Mouse (Mus musculus): ENCODE measurements around the gene Crls1.

The Crls1 gene

GRCm38 (mm10) chr2:132846407-132847358, at the start of gene Crls1:
Gene Crls1, plus strand, starts transcription at chr2:132846666.
- DNase-seq (ENCODE audit: low spot score): peak; percentile 80

GRCm38 (mm10) chr2:132802976-132803375, 43.5 kb upstream of the Crls1 start:
- DNase-seq (ENCODE audit: low spot score): no peak

- peak; percentile 59 for DNase-seq (ENCODE audit: low spot score)
These were observed 30.7 kb upstream of the Crls1 start, which contains the start of the genes Trmt6 and Mcm8 for GRCm38 (mm10) chr2:132815608-132816314. Gene Trmt6, minus strand, starts transcription at chr2:132816055. Gene Mcm8, plus strand, starts transcription at chr2:132816141.

GRCm38 (mm10) chr2:132841071-132841470, 5.4 kb upstream of the Crls1 start:
- no peak for DNase-seq (ENCODE audit: low spot score)

GRCm38 (mm10) chr2:132847581-132847980, 1.1 kb downstream of the Crls1 start:
- no peak for DNase-seq (ENCODE audit: low spot score)

- no peak for DNase-seq (ENCODE audit: low spot score)
These were observed 1.9 kb downstream of the Crls1 start for GRCm38 (mm10) chr2:132848361-132848760.

GRCm38 (mm10) chr2:132849141-132849540, 2.7 kb downstream of the Crls1 start:
- DNase-seq (ENCODE audit: low spot score): no peak

- no peak for DNase-seq (ENCODE audit: low spot score)
These were observed 6.6 kb downstream of the Crls1 start for GRCm38 (mm10) chr2:132853051-132853450.

GRCm38 (mm10) chr2:132856333-132856732, 9.9 kb downstream of the Crls1 start:
- no peak for DNase-seq (ENCODE audit: low spot score)

GRCm38 (mm10) chr2:132860435-132860834, 14.0 kb downstream of the Crls1 start:
- no peak for DNase-seq (ENCODE audit: low spot score)

GRCm38 (mm10) chr2:132861456-132861855, 15.0 kb downstream of the Crls1 start:
- DNase-seq (ENCODE audit: low spot score): no peak

- DNase-seq (ENCODE audit: low spot score): no peak
These were observed 16.9 kb downstream of the Crls1 start for GRCm38 (mm10) chr2:132863325-132863724.

- no peak for DNase-seq (ENCODE audit: low spot score)
These were observed 21.1 kb downstream of the Crls1 start for GRCm38 (mm10) chr2:132867521-132867920.

- DNase-seq (ENCODE audit: low spot score): no peak
These were observed 23.2 kb downstream of the Crls1 start for GRCm38 (mm10) chr2:132869682-132870081.

GRCm38 (mm10) chr2:132870286-132870685, 23.8 kb downstream of the Crls1 start:
- no peak for DNase-seq (ENCODE audit: low spot score)

- no peak for DNase-seq (ENCODE audit: low spot score)
These were observed 25.2 kb downstream of the Crls1 start for GRCm38 (mm10) chr2:132871663-132872062.

GRCm38 (mm10) chr2:132873657-132874326, 27.3 kb downstream of the Crls1 start:
- no peak for DNase-seq (ENCODE audit: low spot score)

- no peak for DNase-seq (ENCODE audit: low spot score)
These were observed 30.5 kb downstream of the Crls1 start for GRCm38 (mm10) chr2:132876991-132877390.

GRCm38 (mm10) chr2:132879261-132880044, 33.0 kb downstream of the Crls1 start:
- DNase-seq (ENCODE audit: low spot score): no peak

GRCm38 (mm10) chr2:132880844-132881645, 34.6 kb downstream of the Crls1 start, which contains the start of gene Lrrn4:
Gene Lrrn4, minus strand, starts transcription at chr2:132880891.
- no peak for DNase-seq (ENCODE audit: low spot score)

Measured in urinary bladder, postnatal 10 days (tissue).